Mouse (Mus musculus) lung, embryonic 14.5 days (tissue): ENCODE measurements around the gene Nat9. TPM values are rescaled to one million over a fixed set of nuclear protein-coding genes. Genes with fewer than 3 reads are reported as not detected.

Source experiments
- ATAC-seq: fragments of 200-750 bp; cut with Nextera tagmentation; 2 replicates; pipeline ENCODE4 v1.8.0; 2017; ENCODE audit warnings: mild to moderate bottlenecking, moderate TSS enrichment, moderate library complexity; ENCODE audit not compliant: insufficient read depth
- DNase-seq: peaks from one replicate; pipeline ENCODE4 v3.0.0-alpha.2; 2015
- H3K27ac ChIP-seq: fragments of 300-500 bp; sonication (generic); 2 replicates; pipeline ENCODE4 v1.5.1; 2014; ENCODE audit warnings: low read depth, mild to moderate bottlenecking, moderate library complexity
- H3K27me3 ChIP-seq: fragments of 300-500 bp; sonication (generic); 2 replicates; pipeline ENCODE4 v1.6.1; 2014; ENCODE audit warnings: low read length, control low read depth; ENCODE audit not compliant: insufficient read depth
- H3K36me3 ChIP-seq: fragments of 300-500 bp; sonication (generic); 2 replicates; pipeline ENCODE4 v1.6.1; 2014; ENCODE audit warnings: control low read depth; ENCODE audit not compliant: insufficient read depth
- H3K4me1 ChIP-seq: fragments of 300-500 bp; sonication (generic); 2 replicates; pipeline ENCODE4 v1.6.1; 2014; ENCODE audit warnings: antibody characterized with exemption, control low read depth; ENCODE audit not compliant: insufficient read depth
- H3K4me2 ChIP-seq: fragments of 300-500 bp; sonication (generic); 2 replicates; pipeline ENCODE4 v1.6.1; 2014; ENCODE audit warnings: mild to moderate bottlenecking
- H3K4me3 ChIP-seq: fragments of 300-500 bp; sonication (generic); 2 replicates; pipeline ENCODE4 v1.5.1; 2014; ENCODE audit warnings: low read depth, low read length
- H3K9ac ChIP-seq: fragments of 300-500 bp; sonication (generic); 2 replicates; pipeline ENCODE4 v1.6.1; 2014
- H3K9me3 ChIP-seq: fragments of 300-500 bp; sonication (generic); 2 replicates; pipeline ENCODE4 v1.6.1; 2016; ENCODE audit warnings: low read depth, low read length, control low read depth
- CTCF ChIP-seq: IDR thresholded peaks from 2 replicates; pipeline ENCODE4 v1.5.1; 2016; ENCODE audit warnings: antibody characterized with exemption, low read depth
- WGBS: fragments of 180-500 bp; shearing (Covaris S2); extraction: QIAGEN DNeasy Blood & Tissue Kit; methylation state at CpG from one replicate; pipeline ENCODE4 v1.1.7; 2014; 5-methylcytosine and 5-hydroxymethylcytosine counted together
- polyA plus RNA-seq: library from polyadenylated mRNA; unstranded; fragments of >200 nt; fragmentation: Nextera tagmentation; extraction: Ambion mirVana; gene quantifications from 2 replicates; pipeline ENCODE4 v1.2.1, GENCODE M21; 2014

The Nat9 gene
- 17.9 and 18.7 TPM in 2 replicates for polyA plus RNA-seq

- Histone ChIP-seq H3K36me3 (no peaks in the 10 kb centered on the region), H3K27ac (peak within 1 kb of the TSS; percentile 70), H3K4me3 (peak within 1 kb of the TSS; percentile 60), H3K9ac (peak within 1 kb of the TSS; percentile 67), H3K4me1 (0 out of 2 replicates have a peak, but pooled peaks cover 4% of the 10 kb centered on the region), H3K4me2 (peak within 1 kb of the TSS; percentile 91), H3K9me3 (no peaks in the 10 kb centered on the region), H3K27me3 (no peaks in the 10 kb centered on the region)
- 7% methylated on average over 12 of the region's 12 CpGs for WGBS
- no peak for DNase-seq
- no peak for TF ChIP-seq CTCF
- ATAC-seq: peak; percentile 27; the same call in 1 of the 2 replicates
These were observed at the start of gene Nat9 for GRCm38 (mm10) chr11:115187693-115188092. Gene Nat9 (minus strand): TSS chr11:115187859.

GRCm38 (mm10) chr11:115236570-115236969, 48.9 kb upstream of the Nat9 start:
- 11% methylated on average over 5 of the region's 5 CpGs for WGBS
- H3K4me1 ChIP-seq: 0 out of 2 replicates have a peak, but pooled peaks cover 3% of the 10 kb centered on the region
- no peak overlapping the region for H3K4me3 ChIP-seq
- TF ChIP-seq CTCF: no peak
- no peak overlapping the region for H3K9ac ChIP-seq
- ATAC-seq (no peak), DNase-seq (peak; percentile 24)
- no peaks in the 10 kb centered on the region for H3K36me3 ChIP-seq
- H3K9me3 ChIP-seq: no peaks in the 10 kb centered on the region
- no peak overlapping the region for H3K27ac ChIP-seq
- no peak overlapping the region for H3K4me2 ChIP-seq
- no peaks in the 10 kb centered on the region for H3K27me3 ChIP-seq

GRCm38 (mm10) chr11:115234320-115235044, 46.8 kb upstream of the Nat9 start:
- H3K27ac ChIP-seq: no peak overlapping the region
- DNase-seq (peak; percentile 82), ATAC-seq (peak; percentile 22; the same call in 1 of the 2 replicates)
- peaks cover 6% of the 10 kb centered on the region; the same call in 1 of the 2 replicates for H3K4me1 ChIP-seq
- H3K9me3 ChIP-seq: no peaks in the 10 kb centered on the region
- 62% methylated on average over 15 of the region's 15 CpGs for WGBS
- H3K4me2 ChIP-seq: no peak overlapping the region
- no peak overlapping the region for H3K4me3 ChIP-seq
- H3K36me3 ChIP-seq: no peaks in the 10 kb centered on the region
- TF ChIP-seq CTCF: no peak
- 0 out of 2 replicates have a peak, but pooled peaks cover 3% of the 10 kb centered on the region for H3K27me3 ChIP-seq
- no peak overlapping the region for H3K9ac ChIP-seq

GRCm38 (mm10) chr11:115233526-115234290, 46.0 kb upstream of the Nat9 start:
- 56% methylated on average over 20 of the region's 20 CpGs for WGBS
- ATAC-seq: peak; percentile 6; the same call in 1 of the 2 replicates
- H3K9ac ChIP-seq: no peak overlapping the region
- H3K36me3 ChIP-seq: no peaks in the 10 kb centered on the region
- peaks cover 6% of the 10 kb centered on the region; the same call in 1 of the 2 replicates for H3K4me1 ChIP-seq
- H3K4me2 ChIP-seq: no peak overlapping the region
- no peaks in the 10 kb centered on the region for H3K9me3 ChIP-seq
- H3K27ac ChIP-seq: no peak overlapping the region
- DNase-seq: peak; percentile 53
- peaks cover 6% of the 10 kb centered on the region; the same call in 1 of the 2 replicates for H3K27me3 ChIP-seq
- peak; percentile 46 for TF ChIP-seq CTCF
- no peak overlapping the region for H3K4me3 ChIP-seq

GRCm38 (mm10) chr11:115232889-115233288, 45.2 kb upstream of the Nat9 start:
- 77% methylated on average over 5 of the region's 5 CpGs for WGBS
- Histone ChIP-seq H3K9me3 (no peaks in the 10 kb centered on the region), H3K27me3 (peaks cover 11% of the 10 kb centered on the region; the same call in 1 of the 2 replicates), H3K4me2 (no peak overlapping the region), H3K27ac (no peak overlapping the region), H3K4me3 (no peak overlapping the region), H3K4me1 (peaks cover 6% of the 10 kb centered on the region; the same call in 1 of the 2 replicates), H3K9ac (no peak overlapping the region), H3K36me3 (no peaks in the 10 kb centered on the region; the same call in 1 of the 2 replicates)
- ATAC-seq: no peak
- TF ChIP-seq CTCF: no peak
- DNase-seq: no peak

GRCm38 (mm10) chr11:115231924-115232323, 44.3 kb upstream of the Nat9 start:
- Histone ChIP-seq H3K9me3 (no peaks in the 10 kb centered on the region), H3K36me3 (no peaks in the 10 kb centered on the region; the same call in 1 of the 2 replicates), H3K4me2 (no peak overlapping the region), H3K27me3 (peaks cover 11% of the 10 kb centered on the region; the same call in 1 of the 2 replicates), H3K27ac (no peak overlapping the region), H3K4me3 (no peak overlapping the region), H3K9ac (no peak overlapping the region), H3K4me1 (peaks cover 11% of the 10 kb centered on the region; the same call in 1 of the 2 replicates)
- ATAC-seq (no peak; the same call in 1 of the 2 replicates), DNase-seq (peak; percentile 71)
- 54% methylated on average over 9 of the region's 9 CpGs for WGBS
- no peak for TF ChIP-seq CTCF
